Mouse (Mus musculus): ENCODE data around the gene Dpy19l3. TPM values are rescaled to one million over a fixed set of nuclear protein-coding genes. Genes with fewer than 3 reads are reported as not detected.

The Dpy19l3 gene
- polyA plus RNA-seq, 1 experiment, result 1.5 TPM

DNA sequence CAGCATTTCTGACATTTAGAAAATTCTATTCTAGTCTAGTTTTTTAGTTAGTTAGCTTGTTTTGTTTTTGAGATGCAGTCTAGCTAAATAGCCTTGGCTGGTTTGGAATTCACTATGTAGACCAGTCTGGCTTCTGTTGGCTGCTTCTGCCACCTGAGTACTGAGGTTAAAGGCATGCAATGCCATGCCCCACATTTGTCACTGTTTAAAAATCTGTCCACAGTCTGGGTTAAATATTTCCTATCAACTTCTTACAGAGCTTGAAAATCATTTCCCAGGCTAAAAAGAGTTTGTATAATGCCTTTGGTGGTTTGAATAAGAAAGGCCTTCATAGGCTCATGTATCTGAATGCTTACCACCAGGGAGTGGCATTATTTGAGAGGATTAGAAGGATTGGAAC lies 15.4 kb downstream of the Dpy19l3 start:
- no peaks in the 10 kb centered on the region for H3K4me1 ChIP-seq (ENCODE audit: control insufficient read depth, insufficient read depth, low read length)
- no peak overlapping the region for H3K27ac ChIP-seq (ENCODE audit: insufficient read depth, low read depth, low read length)
- no peak for TF ChIP-seq CTCF (IDR thresholded peaks at IDR 0.05; ENCODE audit: low read depth, low read length)
- TF ChIP-seq POLR2A (IDR thresholded peaks at IDR 0.05; ENCODE audit: borderline replicate concordance, low read depth, low read length), result no peak
- H3K4me3 ChIP-seq (ENCODE audit: insufficient read depth, low read length), result no peak overlapping the region

DNA sequence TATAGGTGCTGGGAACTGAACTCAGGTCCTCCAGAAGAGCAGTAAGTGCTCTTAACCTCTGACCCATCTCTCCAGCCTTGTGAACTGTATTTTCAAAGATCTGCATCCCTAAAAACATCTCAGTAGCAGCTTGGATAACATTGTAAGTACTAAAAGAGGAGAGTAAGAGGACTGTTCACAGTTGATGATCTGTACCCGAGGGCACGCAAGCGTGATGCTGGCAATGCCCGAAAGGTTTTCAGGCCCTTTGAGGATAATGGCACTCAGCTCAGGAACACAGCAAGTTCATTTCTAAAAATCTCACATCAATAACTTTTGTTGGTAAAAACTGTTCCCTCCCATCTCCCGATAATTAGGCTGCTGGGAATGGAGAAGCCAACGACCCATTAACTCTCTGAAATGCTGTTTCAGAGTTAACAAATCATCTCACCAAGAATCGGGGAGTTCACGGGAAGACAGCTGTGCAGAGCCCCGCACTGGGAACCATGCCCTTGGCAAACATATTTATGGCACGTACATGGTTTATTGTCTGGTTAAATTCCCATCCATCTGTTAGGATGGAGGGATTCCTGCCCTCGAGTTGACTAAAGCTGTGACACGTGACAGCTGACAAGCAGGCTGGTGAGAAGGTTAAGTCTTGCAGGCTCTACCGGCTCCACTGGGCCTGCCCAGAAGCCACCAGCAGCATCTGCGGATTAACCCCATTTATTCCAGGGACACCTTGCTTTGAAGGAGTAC lies 20.8 kb downstream of the Dpy19l3 start:
- Histone ChIP-seq H3K4me1 (ENCODE audit: control insufficient read depth, insufficient read depth, low read length) (no peaks in the 10 kb centered on the region), H3K27ac (ENCODE audit: insufficient read depth, low read depth, low read length) (no peak overlapping the region), H3K4me3 (ENCODE audit: insufficient read depth, low read length) (no peak overlapping the region)
- TF ChIP-seq CTCF (IDR thresholded peaks at IDR 0.05; ENCODE audit: low read depth, low read length) (no peak), POLR2A (IDR thresholded peaks at IDR 0.05; ENCODE audit: borderline replicate concordance, low read depth, low read length) (no peak)

- TF ChIP-seq CTCF (IDR thresholded peaks at IDR 0.05; ENCODE audit: low read depth, low read length), result no peak
- no peak for TF ChIP-seq POLR2A (IDR thresholded peaks at IDR 0.05; ENCODE audit: borderline replicate concordance, low read depth, low read length)
- Histone ChIP-seq H3K4me3 (ENCODE audit: insufficient read depth, low read length) (no peak overlapping the region), H3K27ac (ENCODE audit: insufficient read depth, low read depth, low read length) (no peak overlapping the region), H3K4me1 (ENCODE audit: control insufficient read depth, insufficient read depth, low read length) (no peaks in the 10 kb centered on the region)
Observed at GRCm38 (mm10) chr7:35732585-35733059, 21.6 kb downstream of the Dpy19l3 start.

DNA sequence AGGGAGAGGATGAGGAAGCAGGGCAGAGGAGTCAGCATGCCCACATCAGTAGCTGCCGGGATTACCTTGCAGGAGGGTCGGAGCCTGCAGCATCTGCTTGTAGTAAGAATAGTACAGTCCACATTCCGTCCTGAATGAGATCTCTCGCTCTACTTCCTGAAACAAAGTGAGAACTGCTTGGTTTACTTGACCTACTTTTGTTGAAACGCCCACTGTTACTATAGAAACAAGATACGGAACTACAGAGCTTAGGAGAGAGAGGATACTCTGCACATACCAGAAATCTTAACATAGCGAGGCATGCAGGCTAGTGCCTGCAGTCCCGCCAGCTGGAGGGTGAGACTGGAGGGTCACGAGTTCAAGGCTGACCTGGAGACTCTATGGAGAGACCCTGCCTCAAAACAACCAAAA lies 24.6 kb downstream of the Dpy19l3 start:
- Histone ChIP-seq H3K4me3 (ENCODE audit: insufficient read depth, low read length) (no peak overlapping the region), H3K27ac (ENCODE audit: insufficient read depth, low read depth, low read length) (no peak overlapping the region)
- no peak for TF ChIP-seq CTCF (IDR thresholded peaks at IDR 0.05; ENCODE audit: low read depth, low read length)
- TF ChIP-seq POLR2A (IDR thresholded peaks at IDR 0.05; ENCODE audit: borderline replicate concordance, low read depth, low read length), result no peak

DNA sequence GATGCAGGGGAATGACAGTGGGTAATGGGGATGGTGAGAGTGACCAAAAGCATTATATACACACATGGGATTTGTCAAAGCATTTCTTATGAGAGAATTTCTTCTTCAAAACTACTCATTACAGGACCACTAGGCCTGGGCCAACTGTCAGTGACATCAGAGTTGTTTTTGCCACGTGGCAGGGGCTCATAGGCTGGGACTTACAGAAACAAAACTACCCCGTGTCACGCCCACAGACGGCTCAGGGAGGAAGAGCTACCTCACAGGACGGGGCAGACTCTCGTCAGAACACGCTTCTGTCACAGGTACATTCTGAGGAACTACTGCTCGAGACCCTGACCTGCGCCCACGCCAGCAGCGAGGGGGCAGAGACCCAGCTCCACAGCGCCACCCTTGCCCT lies 25.9 kb downstream of the Dpy19l3 start:
- Histone ChIP-seq H3K4me1 (ENCODE audit: control insufficient read depth, insufficient read depth, low read length) (no peaks in the 10 kb centered on the region), H3K4me3 (ENCODE audit: insufficient read depth, low read length) (no peak overlapping the region), H3K27ac (ENCODE audit: insufficient read depth, low read depth, low read length) (no peak overlapping the region)
- no peak for TF ChIP-seq POLR2A (IDR thresholded peaks at IDR 0.05; ENCODE audit: borderline replicate concordance, low read depth, low read length)
- no peak for TF ChIP-seq CTCF (IDR thresholded peaks at IDR 0.05; ENCODE audit: low read depth, low read length)

More for the DNA sequence above, 24.6 kb downstream of the Dpy19l3 start:
- no peaks in the 10 kb centered on the region for H3K4me1 ChIP-seq (ENCODE audit: control insufficient read depth, insufficient read depth, low read length)

- Histone ChIP-seq H3K27ac (ENCODE audit: insufficient read depth, low read depth, low read length) (no peak overlapping the region), H3K4me3 (ENCODE audit: insufficient read depth, low read length) (no peak overlapping the region), H3K4me1 (ENCODE audit: control insufficient read depth, insufficient read depth, low read length) (no peaks in the 10 kb centered on the region)
- TF ChIP-seq POLR2A (IDR thresholded peaks at IDR 0.05; ENCODE audit: borderline replicate concordance, low read depth, low read length) (no peak), CTCF (IDR thresholded peaks at IDR 0.05; ENCODE audit: low read depth, low read length) (no peak)
Observed at GRCm38 (mm10) chr7:35723035-35723434, 31.2 kb downstream of the Dpy19l3 start.

- no peak for TF ChIP-seq CTCF (IDR thresholded peaks at IDR 0.05; ENCODE audit: low read depth, low read length)
- no peak for TF ChIP-seq POLR2A (IDR thresholded peaks at IDR 0.05; ENCODE audit: borderline replicate concordance, low read depth, low read length)
- Histone ChIP-seq H3K27ac (ENCODE audit: insufficient read depth, low read depth, low read length) (no peak overlapping the region), H3K4me1 (ENCODE audit: control insufficient read depth, insufficient read depth, low read length) (no peaks in the 10 kb centered on the region)
Observed at GRCm38 (mm10) chr7:35718421-35719178, 35.7 kb downstream of the Dpy19l3 start.

GRCm38 (mm10) chr7:35710366-35710765 lies 43.9 kb downstream of the Dpy19l3 start:
- Histone ChIP-seq H3K27ac (ENCODE audit: insufficient read depth, low read depth, low read length) (no peak overlapping the region), H3K4me1 (ENCODE audit: control insufficient read depth, insufficient read depth, low read length) (0 out of 2 replicates have a peak, but pooled peaks cover 3% of the 10 kb centered on the region), H3K4me3 (ENCODE audit: insufficient read depth, low read length) (no peak overlapping the region)
- no peak for TF ChIP-seq CTCF (IDR thresholded peaks at IDR 0.05; ENCODE audit: low read depth, low read length)
- TF ChIP-seq POLR2A (IDR thresholded peaks at IDR 0.05; ENCODE audit: borderline replicate concordance, low read depth, low read length), result no peak

More at GRCm38 (mm10) chr7:35718421-35719178, 35.7 kb downstream of the Dpy19l3 start:
- H3K4me3 ChIP-seq (ENCODE audit: insufficient read depth, low read length), result no peak overlapping the region

GRCm38 (mm10) chr7:35708101-35708500 lies 46.2 kb downstream of the Dpy19l3 start:
- TF ChIP-seq POLR2A (IDR thresholded peaks at IDR 0.05; ENCODE audit: borderline replicate concordance, low read depth, low read length) (no peak), CTCF (IDR thresholded peaks at IDR 0.05; ENCODE audit: low read depth, low read length) (no peak)
- no peak overlapping the region for H3K27ac ChIP-seq (ENCODE audit: insufficient read depth, low read depth, low read length)
- 0 out of 2 replicates have a peak, but pooled peaks cover 3% of the 10 kb centered on the region for H3K4me1 ChIP-seq (ENCODE audit: control insufficient read depth, insufficient read depth, low read length)
- H3K4me3 ChIP-seq (ENCODE audit: insufficient read depth, low read length), result no peak overlapping the region

GRCm38 (mm10) chr7:35699005-35699404 lies 55.2 kb downstream of the Dpy19l3 start:
- no peak for TF ChIP-seq CTCF (IDR thresholded peaks at IDR 0.05; ENCODE audit: low read depth, low read length)
- TF ChIP-seq POLR2A (IDR thresholded peaks at IDR 0.05; ENCODE audit: borderline replicate concordance, low read depth, low read length), result no peak
- Histone ChIP-seq H3K4me1 (ENCODE audit: control insufficient read depth, insufficient read depth, low read length) (no peaks in the 10 kb centered on the region), H3K27ac (ENCODE audit: insufficient read depth, low read depth, low read length) (no peak overlapping the region)

More at GRCm38 (mm10) chr7:35699005-35699404, 55.2 kb downstream of the Dpy19l3 start:
- no peak overlapping the region for H3K4me3 ChIP-seq (ENCODE audit: insufficient read depth, low read length)

All from bone marrow macrophage, adult 2 months (primary cell).